Mouse (Mus musculus) hindbrain, embryonic 15.5 days (tissue): ENCODE measurements around the gene Os9. TPM values are rescaled to one million over a fixed set of nuclear protein-coding genes. Genes with fewer than 3 reads are reported as not detected.
"Not testable (repeated sequence)": the region's sequence is repeated elsewhere in the genome, so short reads cannot be mapped to it uniquely, and the experiment has no call there.

Experiments used
- ATAC-seq: fragments of 200-750 bp; cut with Nextera tagmentation; 2 replicates; pipeline ENCODE4 v1.8.0; 2017; ENCODE audit warnings: low read depth, moderate number of reproducible peaks, moderate TSS enrichment; ENCODE audit not compliant: low FRiP score
- H3K27ac ChIP-seq: fragments of 300-500 bp; sonication (generic); replicated peaks from 2 replicates; pipeline ENCODE4 v1.5.1; 2015; ENCODE audit warnings: mild to moderate bottlenecking, inconsistent platforms
- H3K27me3 ChIP-seq: fragments of 300-500 bp; sonication (generic); 2 replicates; pipeline ENCODE4 v1.6.1; 2015; ENCODE audit warnings: control low read depth, inconsistent platforms
- H3K36me3 ChIP-seq: fragments of 300-500 bp; sonication (generic); 2 replicates; pipeline ENCODE4 v1.6.1; 2015; ENCODE audit warnings: control low read depth, inconsistent platforms
- H3K4me1 ChIP-seq: fragments of 300-500 bp; sonication (generic); replicated peaks from 2 replicates; pipeline ENCODE4 v1.6.1; 2015; ENCODE audit warnings: control low read depth, inconsistent platforms
- H3K4me2 ChIP-seq: fragments of 300-500 bp; sonication (generic); 2 replicates; pipeline ENCODE4 v1.6.1; 2015; ENCODE audit warnings: moderate library complexity, mild to moderate bottlenecking, inconsistent platforms
- H3K4me3 ChIP-seq: fragments of 300-500 bp; sonication (generic); 2 replicates; pipeline ENCODE4 v1.5.1; 2015; ENCODE audit warnings: mild to moderate bottlenecking, inconsistent platforms
- H3K9ac ChIP-seq: fragments of 300-500 bp; sonication (generic); 2 replicates; pipeline ENCODE4 v1.6.1; 2015; ENCODE audit warnings: inconsistent platforms
- H3K9me3 ChIP-seq: fragments of 300-500 bp; sonication (generic); 2 replicates; pipeline ENCODE4 v1.6.1; 2016; ENCODE audit warnings: control low read depth, inconsistent platforms
- WGBS: fragments of 180-500 bp; shearing (Covaris S2); methylation state at CpG from one replicate; pipeline ENCODE4 v1.1.7; 2015; 5-methylcytosine and 5-hydroxymethylcytosine counted together
- polyA plus RNA-seq: library from polyadenylated mRNA; unstranded; fragments of >200 nt; fragmentation: Nextera tagmentation; extraction: Ambion mirVana; gene quantifications from 2 replicates; pipeline ENCODE4 v1.2.1, GENCODE M21; 2015

Os9 gene
- polyA plus RNA-seq, 1 experiment from 2014 or later, result 130 TPM

GRCm38 (mm10) chr10:127063913-127064870 is 56.7 kb downstream of the Os9 start:
- H3K4me1 ChIP-seq, result peaks cover 44% of the 10 kb centered on the region
- peak overlapping the region; percentile 72 for H3K4me3 ChIP-seq
- peak overlapping the region; percentile 88 for H3K9ac ChIP-seq
- H3K9me3 ChIP-seq, result no peaks in the 10 kb centered on the region
- WGBS, result 13% methylated on average over 37 of the region's 37 CpGs
- no peaks in the 10 kb centered on the region for H3K27me3 ChIP-seq
- peak overlapping the region; percentile 77 for H3K4me2 ChIP-seq
- H3K27ac ChIP-seq, result peak overlapping the region; percentile 89
- no peak for ATAC-seq
- peaks cover 34% of the 10 kb centered on the region for H3K36me3 ChIP-seq

DNA sequence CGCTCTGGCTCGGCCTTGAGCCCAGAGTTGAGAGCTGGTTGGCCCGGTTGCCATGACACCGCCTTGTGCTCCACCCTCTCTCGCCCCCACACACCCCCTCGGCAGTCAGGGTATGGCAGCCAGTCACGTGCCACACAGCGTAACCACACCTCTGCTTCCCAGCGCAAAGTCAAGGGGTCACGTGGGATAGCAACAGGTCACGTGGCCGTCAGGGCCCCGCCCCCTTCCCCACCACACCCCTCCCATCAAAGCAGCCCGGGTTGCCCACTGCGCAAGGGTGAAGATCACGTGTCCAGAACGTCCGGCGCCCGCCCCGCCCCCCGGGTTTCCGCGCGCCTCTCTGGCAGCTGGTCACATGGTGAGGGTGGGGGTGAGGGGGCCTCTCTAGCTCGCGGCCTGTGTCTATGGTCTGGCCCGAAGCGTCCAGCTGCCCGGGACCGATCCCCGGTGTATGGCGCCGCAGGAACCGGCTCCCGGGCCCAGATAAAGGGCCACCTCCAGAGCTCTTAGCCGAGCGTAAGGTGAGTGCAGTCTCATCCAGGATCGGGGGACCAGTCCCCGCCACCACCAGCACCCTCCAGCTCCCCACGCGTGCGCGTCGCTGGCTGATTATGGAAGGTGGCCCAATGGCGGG is 57.6 kb downstream of the Os9 start, which contains the start of gene Cdk4:
Gene Cdk4, plus strand, starts transcription at position 296 of the 634 bp plus-strand sequence.
- WGBS, result under 1% methylated on average over 45 of the region's 46 CpGs
- Histone ChIP-seq H3K9me3 (no peaks in the 10 kb centered on the region), H3K4me1 (peaks cover 41% of the 10 kb centered on the region), H3K36me3 (peaks cover 34% of the 10 kb centered on the region), H3K4me2 (peak within 1 kb of the TSS; percentile 77), H3K4me3 (peak within 1 kb of the TSS; percentile 72), H3K9ac (peak within 1 kb of the TSS; percentile 88), H3K27me3 (no peaks in the 10 kb centered on the region), H3K27ac (peak within 1 kb of the TSS; percentile 89)
- peak; percentile 92 for ATAC-seq

- H3K9me3 ChIP-seq, result no peaks in the 10 kb centered on the region
- peaks cover 30% of the 10 kb centered on the region for H3K36me3 ChIP-seq
- no peak for ATAC-seq
- no peak overlapping the region for H3K9ac ChIP-seq
- peak overlapping the region; percentile 72; the same call in 1 of the 2 replicates for H3K4me3 ChIP-seq
- peaks cover 45% of the 10 kb centered on the region for H3K4me1 ChIP-seq
- peak overlapping the region; percentile 83 for H3K27ac ChIP-seq
- WGBS, result 80% methylated on average over 5 of the region's 5 CpGs
- H3K27me3 ChIP-seq, result no peaks in the 10 kb centered on the region
- H3K4me2 ChIP-seq, result peak overlapping the region; percentile 77; the same call in 1 of the 2 replicates
These were observed 58.4 kb downstream of the Os9 start for GRCm38 (mm10) chr10:127062503-127062902.

DNA sequence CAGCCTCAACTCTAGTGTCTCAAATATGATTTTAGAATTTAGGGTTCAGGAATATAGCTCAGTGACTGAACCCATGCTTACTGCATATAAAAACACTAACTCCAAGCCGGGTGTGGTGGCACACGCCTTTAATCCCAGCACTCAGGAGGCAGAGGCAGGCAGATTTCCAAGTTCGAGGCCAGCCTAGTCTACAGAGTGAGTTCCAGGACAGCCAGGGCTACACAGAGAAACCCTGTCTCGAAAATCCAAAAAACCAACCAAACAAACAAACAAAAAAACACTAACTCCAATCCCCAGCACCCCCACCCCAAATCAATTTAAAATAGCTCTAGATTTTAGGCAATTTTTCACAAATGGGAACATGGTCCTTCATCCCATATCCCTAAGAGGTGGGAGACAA is 58.8 kb downstream of the Os9 start:
- not testable (repeated sequence) for H3K4me3 ChIP-seq, H3K9me3 ChIP-seq, H3K9ac ChIP-seq, ATAC-seq, H3K4me2 ChIP-seq, H3K27me3 ChIP-seq
- Histone ChIP-seq H3K36me3 (peaks cover 30% of the 10 kb centered on the region), H3K27ac (0 out of 2 replicates have a peak overlapping the region, but pooled peaks have one; percentile 83), H3K4me1 (peaks cover 48% of the 10 kb centered on the region)
- WGBS, result 89% methylated on average over 4 of the region's 4 CpGs

GRCm38 (mm10) chr10:127061513-127061912 is 59.4 kb downstream of the Os9 start:
- 64% methylated on average over 2 of the region's 2 CpGs for WGBS
- H3K36me3 ChIP-seq, result peaks cover 28% of the 10 kb centered on the region
- peak overlapping the region; percentile 73 for H3K4me2 ChIP-seq
- peak overlapping the region; percentile 94 for H3K27ac ChIP-seq
- no peak for ATAC-seq
- no peaks in the 10 kb centered on the region for H3K27me3 ChIP-seq
- peak overlapping the region; percentile 90 for H3K4me3 ChIP-seq
- no peaks in the 10 kb centered on the region for H3K9me3 ChIP-seq
- H3K4me1 ChIP-seq, result peaks cover 48% of the 10 kb centered on the region
- peak overlapping the region; percentile 93; the same call in 1 of the 2 replicates for H3K9ac ChIP-seq

DNA sequence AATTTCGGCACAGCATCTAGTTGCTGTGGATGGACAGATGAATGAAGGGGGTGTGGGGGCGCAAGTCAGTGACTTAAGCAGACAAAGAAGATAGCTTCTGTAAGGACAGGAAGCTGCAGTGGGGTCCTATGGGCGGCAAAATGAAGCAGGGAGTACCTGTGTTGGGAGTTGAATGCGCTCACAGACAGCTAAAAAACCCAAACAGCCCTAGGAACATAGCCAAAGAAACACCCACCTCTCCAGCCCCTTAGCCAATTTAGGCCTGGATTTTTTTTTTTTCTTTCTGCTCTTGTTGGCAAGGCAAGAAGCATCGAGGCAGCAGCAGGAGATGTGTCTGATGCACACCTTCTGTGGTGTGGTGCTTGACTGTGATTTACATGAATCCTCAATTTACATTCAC is 59.8 kb downstream of the Os9 start:
- peaks cover 28% of the 10 kb centered on the region for H3K36me3 ChIP-seq
- WGBS, result 23% methylated on average over 5 of the region's 5 CpGs
- ATAC-seq, result no peak
- peaks cover 50% of the 10 kb centered on the region for H3K4me1 ChIP-seq
- H3K27ac ChIP-seq, result peak overlapping the region; percentile 94
- H3K9ac ChIP-seq, result peak overlapping the region; percentile 93
- H3K27me3 ChIP-seq, result no peaks in the 10 kb centered on the region
- H3K4me3 ChIP-seq, result peak overlapping the region; percentile 90
- peak overlapping the region; percentile 73 for H3K4me2 ChIP-seq
- no peaks in the 10 kb centered on the region for H3K9me3 ChIP-seq

DNA sequence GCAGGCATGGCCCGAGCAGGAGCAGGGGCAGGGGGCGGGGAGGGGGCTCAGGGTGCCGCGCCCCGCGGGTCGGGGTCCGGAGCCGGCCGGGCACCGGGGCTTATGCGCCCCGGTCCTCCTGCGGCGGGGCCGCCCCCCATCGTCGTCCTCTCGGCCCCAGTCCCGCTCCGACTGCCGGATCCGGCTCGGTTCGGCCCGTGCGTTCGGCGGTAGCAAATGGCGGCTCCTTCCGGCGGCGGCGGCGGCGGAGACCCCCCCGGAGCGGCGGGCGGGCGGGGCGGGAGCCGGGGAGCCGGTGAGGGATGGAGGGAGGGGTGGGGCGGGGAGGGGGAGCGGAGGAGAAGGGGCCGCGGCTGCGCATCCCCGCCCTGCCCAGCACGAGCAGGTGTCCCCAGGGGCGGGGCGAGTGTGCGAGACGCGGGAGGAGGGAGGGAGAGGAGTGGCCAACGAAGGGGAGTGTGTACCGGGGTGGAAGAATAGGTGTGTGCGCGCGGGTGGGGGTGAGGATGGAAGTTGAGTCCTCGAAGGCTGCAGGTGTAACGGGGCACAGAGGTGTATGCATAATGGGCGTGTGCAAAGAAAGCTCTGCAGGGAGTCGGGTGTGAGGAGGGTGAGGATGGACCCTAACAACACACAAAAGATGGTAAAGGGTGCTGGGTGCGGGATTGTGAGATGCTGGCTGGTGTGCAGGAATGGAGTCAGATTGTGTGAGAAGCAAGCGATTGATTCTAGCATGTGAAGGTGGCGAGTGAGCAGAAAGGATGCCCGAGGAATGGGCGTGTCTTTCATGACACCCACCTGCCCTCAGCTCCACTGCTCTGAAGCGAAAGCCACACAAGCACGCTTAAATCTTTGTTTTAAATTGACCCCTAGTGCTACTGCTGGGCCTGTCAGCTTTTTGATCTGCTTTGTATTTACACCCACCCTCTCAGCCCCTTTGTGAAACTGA is 60.7 kb downstream of the Os9 start, which contains the start of gene March9:
Gene March9, minus strand, starts transcription at position 217 of the 949 bp plus-strand sequence.
- peaks cover 28% of the 10 kb centered on the region for H3K36me3 ChIP-seq
- peak within 1 kb of the TSS; percentile 94 for H3K27ac ChIP-seq
- H3K27me3 ChIP-seq, result no peaks in the 10 kb centered on the region
- H3K9me3 ChIP-seq, result no peaks in the 10 kb centered on the region
- H3K9ac ChIP-seq, result peak within 1 kb of the TSS; percentile 93
- H3K4me1 ChIP-seq, result peaks cover 55% of the 10 kb centered on the region
- peak within 1 kb of the TSS; percentile 90 for H3K4me3 ChIP-seq
- peak within 1 kb of the TSS; percentile 73 for H3K4me2 ChIP-seq
- peak; percentile 34 for ATAC-seq
- WGBS, result 2% methylated on average over 58 of the region's 72 CpGs

DNA sequence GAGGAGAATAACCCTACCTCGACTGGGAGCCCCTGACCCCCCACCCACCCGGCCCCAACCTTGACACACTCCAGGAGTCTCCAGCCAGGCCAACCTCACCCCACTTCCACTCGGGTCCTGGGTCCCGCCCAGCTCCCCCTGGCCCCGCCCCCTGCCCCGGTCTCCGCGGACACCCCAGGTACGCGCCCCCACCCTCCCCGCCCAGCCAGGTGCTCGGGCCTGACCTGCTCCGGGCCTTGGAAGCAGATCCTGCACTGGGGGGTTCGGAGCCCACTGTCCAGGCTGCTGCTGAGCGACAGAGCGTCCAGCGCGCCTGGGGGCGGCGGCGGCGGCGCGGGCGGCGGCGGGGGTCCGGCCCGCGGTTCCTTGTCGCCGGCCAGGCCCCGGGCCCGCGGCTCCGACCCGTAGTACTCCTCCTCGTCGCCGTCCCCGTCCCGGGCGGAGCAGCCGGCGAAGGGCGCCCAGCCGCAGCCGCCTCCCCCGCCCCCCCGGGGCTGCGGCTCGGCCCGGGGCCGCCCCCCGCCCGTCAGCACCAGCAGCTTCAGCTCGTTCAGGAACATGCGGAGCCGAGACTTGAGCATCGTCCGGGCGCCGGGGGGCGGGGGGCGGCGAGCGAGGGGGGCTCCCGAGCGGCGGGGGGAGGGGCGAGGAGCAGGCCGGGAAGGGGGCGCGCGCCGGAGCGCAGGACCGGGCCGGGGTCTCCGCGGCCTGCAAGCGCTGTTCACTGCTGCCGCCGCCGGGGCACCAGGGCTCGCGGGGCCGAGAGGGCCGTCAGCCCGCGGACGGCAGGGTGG is 61.6 kb downstream of the Os9 start:
- Histone ChIP-seq H3K9ac (peak overlapping the region; percentile 93), H3K4me3 (peak overlapping the region; percentile 90), H3K27ac (peak overlapping the region; percentile 94), H3K36me3 (peaks cover 28% of the 10 kb centered on the region), H3K4me1 (peaks cover 52% of the 10 kb centered on the region), H3K4me2 (peak overlapping the region; percentile 73), H3K27me3 (no peaks in the 10 kb centered on the region), H3K9me3 (no peaks in the 10 kb centered on the region)
- WGBS, result under 1% methylated on average over 55 of the region's 92 CpGs
- ATAC-seq, result no peak

DNA sequence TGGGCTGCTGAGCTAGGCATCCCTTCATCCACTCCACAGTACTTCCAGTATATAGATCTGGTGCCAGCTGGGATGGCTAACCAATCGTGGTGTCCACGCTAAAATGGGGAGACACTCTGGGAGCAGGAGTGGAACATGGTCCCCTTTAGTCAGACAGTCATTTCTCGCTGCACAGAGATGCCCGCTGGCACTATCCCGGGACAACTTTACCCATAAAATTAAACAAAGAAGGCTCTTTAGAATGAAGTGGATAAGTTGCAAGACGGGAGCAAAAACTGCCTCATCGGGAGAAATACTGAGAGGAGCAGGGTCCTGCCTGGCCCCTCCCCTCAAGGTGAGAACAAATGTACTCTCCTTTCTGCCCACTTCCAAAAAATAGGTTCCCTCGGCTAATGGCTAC is 62.2 kb downstream of the Os9 start:
- WGBS, result 4% methylated on average over 8 of the region's 8 CpGs
- no peaks in the 10 kb centered on the region for H3K27me3 ChIP-seq
- ATAC-seq, result no peak
- no peaks in the 10 kb centered on the region for H3K9me3 ChIP-seq
- peak overlapping the region; percentile 93 for H3K9ac ChIP-seq
- peak overlapping the region; percentile 73 for H3K4me2 ChIP-seq
- H3K36me3 ChIP-seq, result peaks cover 34% of the 10 kb centered on the region
- H3K4me3 ChIP-seq, result peak overlapping the region; percentile 90
- H3K4me1 ChIP-seq, result peaks cover 50% of the 10 kb centered on the region
- H3K27ac ChIP-seq, result peak overlapping the region; percentile 94; the same call in 1 of the 2 replicates

DNA sequence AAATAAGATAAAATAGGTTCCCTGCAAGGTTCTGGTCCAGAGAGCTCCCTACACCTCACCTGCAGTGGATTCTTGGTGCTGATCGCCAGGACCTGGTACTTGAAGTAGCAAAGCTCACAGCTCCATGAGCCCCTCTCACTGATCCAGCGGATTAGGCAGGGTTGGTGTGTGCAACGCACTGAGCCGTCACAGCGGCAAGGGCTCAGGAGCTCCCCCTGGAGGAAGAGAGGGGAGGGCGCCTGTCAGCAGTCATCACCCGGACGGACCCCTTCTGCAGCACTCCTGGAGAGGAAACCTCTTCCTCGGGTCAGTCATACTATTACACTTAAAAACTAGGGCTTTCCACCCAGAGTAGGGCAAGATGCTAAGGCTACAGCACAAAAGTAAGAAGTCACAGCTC is 62.8 kb downstream of the Os9 start:
- 0 out of 2 replicates have a peak overlapping the region, but pooled peaks have one; percentile 94 for H3K27ac ChIP-seq

More for the DNA sequence above, 62.8 kb downstream of the Os9 start:
- H3K27me3 ChIP-seq, result no peaks in the 10 kb centered on the region
- peak overlapping the region; percentile 93 for H3K9ac ChIP-seq
- H3K4me3 ChIP-seq, result peak overlapping the region; percentile 90
- peak overlapping the region; percentile 73 for H3K4me2 ChIP-seq
- ATAC-seq, result no peak
- H3K36me3 ChIP-seq, result peaks cover 35% of the 10 kb centered on the region
- peaks cover 50% of the 10 kb centered on the region for H3K4me1 ChIP-seq
- no peaks in the 10 kb centered on the region for H3K9me3 ChIP-seq
- WGBS, result under 1% methylated on average over 9 of the region's 9 CpGs
